Mouse (Mus musculus) MEL (cell line): ENCODE data around the gene Adamts5.

Experiments used
- NRF1 ChIP-seq: IDR thresholded peaks from 2 replicates; pipeline ENCODE4 v1.6.1; 2014; ENCODE audit warnings: low read depth, mild to moderate bottlenecking, inconsistent platforms, low read length, improper control_type of control experiment, moderate library complexity; ENCODE audit not compliant: poor library complexity, insufficient read depth, severe bottlenecking
- POLR2A ChIP-seq, 2 experiments: IDR thresholded peaks; 2 replicates each; pipeline ENCODE4 v1.6.1; 2011 to 2012; ENCODE audit warnings: low read length in 2 of 2, mild to moderate bottlenecking in 2 of 2, control low read depth in 1 of 2, improper control_type of control experiment in 1 of 2, low read depth in 1 of 2, moderate library complexity in 1 of 2; ENCODE audit not compliant: control insufficient read depth in 1 of 2, insufficient read depth in 1 of 2, poor library complexity in 1 of 2

DNA sequence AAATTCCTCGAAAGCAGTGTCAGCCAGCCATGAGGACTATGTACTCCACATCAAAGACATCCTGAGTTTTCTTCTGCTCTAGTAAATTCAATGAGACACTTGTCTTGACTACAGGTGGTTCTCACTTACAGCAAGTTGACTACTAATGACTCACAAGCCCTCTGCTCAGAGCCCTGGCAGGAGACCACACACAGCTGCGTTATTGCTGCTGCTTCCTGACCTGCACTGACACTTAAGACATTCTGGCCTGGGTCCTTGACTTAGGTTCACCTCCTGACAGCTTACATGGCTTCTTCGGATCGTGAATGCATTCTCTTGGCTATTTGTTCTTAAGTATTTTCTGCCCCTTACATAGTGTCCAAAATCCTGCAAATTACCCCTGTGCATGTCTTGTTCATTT is 18.5 kb upstream of the Adamts5 start:
- TF ChIP-seq NRF1 (no peak), POLR2A (IDR thresholded peaks at IDR 0.05; ENCODE audit: control insufficient read depth in 1 of 2, insufficient read depth in 1 of 2, low read depth in 1 of 2, low read length in 2 of 2, poor library complexity in 1 of 2) (no peak)
